Mouse (Mus musculus) Patski (cell line): ENCODE measurements around the gene Gm28539. TPM values are rescaled to one million over a fixed set of nuclear protein-coding genes. Genes with fewer than 3 reads are reported as not detected.

ENCODE experiments used
- ATAC-seq: fragments of 100-300 bp; one replicate; pipeline ENCODE4 v1.8.0; 2021
- CTCF ChIA-PET: fragments of 350-600 bp; sonication (Branson Sonifier 250); formaldehyde crosslinking; loops from one replicate; lab custom pipeline; 2022; ENCODE audit warnings: inconsistent platforms; lab: Charles Lee
- POLR2A ChIA-PET: fragments of 350-600 bp; sonication (Branson Sonifier 250); formaldehyde crosslinking; loops from one replicate; lab custom pipeline; 2022; ENCODE audit warnings: antibody characterized with exemption, inconsistent platforms; lab: Charles Lee
- DNase-seq: peaks from one replicate; pipeline ENCODE4 v3.0.0-alpha.2; 2011; ENCODE audit warnings: low read depth, low spot score
- H3K27me3 ChIP-seq: fragments of 371-371 bp; one replicate; pipeline ENCODE4 v1.5.1; 2021
- CTCF ChIP-seq: fragments of 100-300 bp; IDR thresholded peaks from one replicate; pipeline ENCODE4 v1.5.1; 2021
- in situ Hi-C: fragments of 300-500 bp; cut with MboI; formaldehyde crosslinking; loops from 3 replicates; pipeline ENCODE4 v1.11.1; 2018; ENCODE audit warnings: low pct_unique_long_range_greater_than_20kb, mixed read lengths
- polyA plus RNA-seq: library from polyadenylated mRNA; unstranded; gene quantifications from one replicate; pipeline ENCODE4 v1.2.3, GENCODE M21; 2021

Gene Gm28539
- polyA plus RNA-seq, 1 experiment from 2014 or later = 10.8 TPM

DNA sequence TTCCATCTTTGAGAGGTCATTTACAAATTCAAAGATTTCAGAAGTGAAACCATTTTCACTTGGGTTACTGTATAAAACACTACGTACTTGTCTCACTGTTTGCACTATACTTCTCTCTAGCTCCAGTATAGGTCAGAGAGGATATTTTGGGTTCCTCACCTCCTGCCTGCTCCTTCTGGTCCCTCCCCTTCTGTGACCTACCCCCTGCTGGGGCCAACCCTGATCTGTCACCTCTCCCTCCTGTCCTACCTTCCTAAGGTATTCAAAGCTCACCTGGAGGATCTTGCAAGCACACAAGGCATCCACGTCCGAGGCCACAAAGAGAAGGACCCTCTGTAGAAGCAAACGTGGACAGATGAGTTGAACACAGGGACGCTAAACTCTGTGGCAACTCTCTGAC is 25.4 kb upstream of the Gm28539 start:
- in situ Hi-C loops = no loop called here
- no peak for DNase-seq
- POLR2A ChIA-PET = no interaction called here
- no peaks in the 10 kb centered on the region for H3K27me3 ChIP-seq
- TF ChIP-seq CTCF = no peak
- CTCF ChIA-PET = interaction anchor here (1.0 to 1.5 kb wide), 2 partner anchors 12 to 124 kb away, joined by 3 to 4 read pairs; no protein-coding TSS in a partner anchor
- no peak for ATAC-seq

GRCm38 (mm10) chr16:18811468-18812384 is 24.7 kb upstream of the Gm28539 start, which contains the start of the genes Ufd1 and Cdc45:
Gene Ufd1, plus strand, starts transcription at chr16:18811779.
Gene Cdc45, minus strand, starts transcription at chr16:18811987.
- ChIA-PET POLR2A (interaction anchor here (1.2 to 1.4 kb wide), 2 partner anchors 14 to 125 kb away, joined by 3 read pairs; no protein-coding TSS in a partner anchor), CTCF (interaction anchor here (1.0 to 1.5 kb wide), 3 partner anchors 13 to 124 kb away, joined by 3 to 4 read pairs (median 3); no protein-coding TSS in a partner anchor)
- no peaks in the 10 kb centered on the region for H3K27me3 ChIP-seq
- in situ Hi-C loops = no loop called here
- ATAC-seq (peak; percentile 96), DNase-seq (peak; percentile 89)
- TF ChIP-seq CTCF = no peak

DNA sequence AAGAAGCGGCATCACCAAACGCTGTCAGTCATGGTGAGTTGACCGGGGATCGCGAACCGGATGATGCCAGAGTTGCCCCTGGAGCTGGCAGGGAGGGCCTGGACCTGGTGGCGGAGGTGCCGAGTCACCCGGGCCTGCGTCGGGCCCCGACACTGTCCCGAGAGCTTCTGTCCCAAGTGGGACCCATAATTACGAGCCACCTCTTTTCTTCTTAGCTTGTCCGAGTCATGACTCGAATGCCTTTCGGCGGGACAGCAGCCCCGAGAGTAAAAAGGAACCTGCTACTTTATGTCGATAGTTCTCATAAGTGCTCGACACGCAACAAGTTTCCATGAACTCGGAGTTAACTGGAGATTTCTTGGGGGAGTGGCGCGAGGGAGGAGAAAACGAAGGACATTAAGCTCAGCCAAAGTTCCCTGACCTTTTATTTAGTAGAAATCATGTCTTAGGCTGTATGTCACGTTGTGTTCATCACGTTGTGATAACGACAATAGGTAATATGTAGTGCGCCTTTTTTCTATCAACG is 23.9 kb upstream of the Gm28539 start:
- no peaks in the 10 kb centered on the region for H3K27me3 ChIP-seq
- no peak for DNase-seq
- TF ChIP-seq CTCF = no peak
- POLR2A ChIA-PET = interaction anchor here (1.2 to 1.4 kb wide), 2 partner anchors 13 to 126 kb away, joined by 3 read pairs; no protein-coding TSS in a partner anchor
- CTCF ChIA-PET = interaction anchor here (1.2 kb wide), 1 partner anchor 42 kb away, joined by 3 read pairs; no protein-coding TSS in a partner anchor
- in situ Hi-C loops = no loop called here
- ATAC-seq = no peak

GRCm38 (mm10) chr16:18822356-18822755 is 14.0 kb upstream of the Gm28539 start:
- in situ Hi-C loops = no loop called here
- CTCF ChIA-PET = interaction anchor here (0.9 kb wide), 1 partner anchor 10 kb away, joined by 3 read pairs; no protein-coding TSS in a partner anchor
- ATAC-seq (no peak), DNase-seq (no peak)
- H3K27me3 ChIP-seq = no peaks in the 10 kb centered on the region
- POLR2A ChIA-PET = no interaction called here
- no peak for TF ChIP-seq CTCF

GRCm38 (mm10) chr16:18822925-18823324 is 13.5 kb upstream of the Gm28539 start:
- in situ Hi-C loops = no loop called here
- H3K27me3 ChIP-seq = no peaks in the 10 kb centered on the region
- DNase-seq = no peak
- POLR2A ChIA-PET = no interaction called here
- TF ChIP-seq CTCF = no peak
- ATAC-seq = no peak
- CTCF ChIA-PET = no interaction called here

- CTCF ChIA-PET = interaction anchor here (1.6 kb wide), 1 partner anchor 11 kb away, joined by 3 read pairs; no protein-coding TSS in a partner anchor
- ATAC-seq (no peak), DNase-seq (no peak)
- POLR2A ChIA-PET = interaction anchor here (1.0 kb wide), 1 partner anchor 12 kb away, joined by 3 read pairs; no protein-coding TSS in a partner anchor
- no peaks in the 10 kb centered on the region for H3K27me3 ChIP-seq
- in situ Hi-C loops = no loop called here
- TF ChIP-seq CTCF = no peak
Observed at GRCm38 (mm10) chr16:18828630-18829029, 7.8 kb upstream of the Gm28539 start.

DNA sequence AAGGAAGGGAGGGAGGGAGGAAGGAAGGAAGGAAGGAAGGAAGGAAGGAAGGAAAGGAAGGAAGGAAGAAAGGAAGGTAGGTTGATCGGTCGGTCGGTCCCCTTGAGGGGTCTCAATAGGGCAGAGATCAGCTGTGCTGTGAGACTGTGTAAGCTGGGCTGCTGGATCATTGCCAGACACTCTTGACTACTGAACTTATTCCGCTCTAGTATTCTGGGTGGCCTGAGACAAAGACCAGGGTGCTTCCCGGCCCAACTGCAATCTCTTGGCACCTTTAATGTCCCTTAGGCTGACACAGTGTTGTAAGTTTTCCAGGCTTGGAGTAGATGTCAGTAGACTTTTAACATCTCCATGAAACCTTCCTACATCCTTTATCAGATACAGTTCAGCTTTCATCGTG is 7.3 kb upstream of the Gm28539 start:
- ATAC-seq (no peak), DNase-seq (no peak)
- in situ Hi-C loops = no loop called here
- ChIA-PET POLR2A (interaction anchor here (1.0 kb wide), 1 partner anchor 13 kb away, joined by 3 read pairs; no protein-coding TSS in a partner anchor), CTCF (interaction anchor here (1.6 kb wide), 1 partner anchor 11 kb away, joined by 3 read pairs; no protein-coding TSS in a partner anchor)
- H3K27me3 ChIP-seq = no peaks in the 10 kb centered on the region
- TF ChIP-seq CTCF = no peak

DNA sequence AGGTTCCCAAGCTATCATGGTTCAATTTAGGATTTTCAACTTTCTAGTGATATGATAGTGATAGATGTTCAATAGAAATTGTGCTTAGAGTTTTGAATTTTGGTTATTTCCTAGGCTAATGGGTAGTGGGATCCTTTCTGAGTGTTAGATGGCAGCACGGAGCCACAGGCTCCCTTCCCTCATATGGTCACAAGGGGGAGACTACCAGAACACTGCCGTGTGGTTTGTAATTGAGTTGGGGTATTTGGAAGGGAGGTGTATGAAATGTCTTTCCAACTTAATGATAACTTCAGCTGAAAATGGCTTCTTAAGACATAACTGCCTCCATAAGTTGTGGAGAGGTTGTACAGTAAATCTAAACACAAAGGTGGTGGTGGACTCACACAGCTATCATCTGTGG is 2.9 kb upstream of the Gm28539 start:
- POLR2A ChIA-PET = no interaction called here
- no peak for TF ChIP-seq CTCF
- DNase-seq = no peak
- ATAC-seq = no peak
- in situ Hi-C loops = no loop called here
- no peaks in the 10 kb centered on the region for H3K27me3 ChIP-seq
- CTCF ChIA-PET = interaction anchor here (1.2 to 1.7 kb wide), 4 partner anchors 12 to 44 kb away, joined by 3 to 6 read pairs (median 3); no protein-coding TSS in a partner anchor

DNA sequence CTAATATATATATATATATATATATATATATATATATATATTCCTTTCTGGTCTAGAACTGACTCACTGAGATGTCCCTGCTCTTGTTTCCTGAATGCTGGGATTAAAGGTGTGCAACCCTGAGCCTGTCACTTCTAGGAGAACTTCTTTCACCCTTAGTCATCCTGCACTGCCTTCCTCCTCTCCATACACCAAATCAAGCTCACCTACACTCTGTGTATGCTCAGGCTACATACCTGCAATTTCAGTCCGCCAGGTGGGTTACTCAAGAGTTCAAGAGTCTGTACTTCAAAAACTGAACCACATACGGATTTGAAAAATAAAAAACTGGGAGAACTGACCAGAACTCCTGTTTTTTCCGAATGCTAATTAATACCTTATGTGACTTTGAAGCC is 314 bp upstream of the Gm28539 start:
- in situ Hi-C loops = loop anchor here (5.0 kb wide), 1 partner anchor 81 kb away; no protein-coding TSS in a partner anchor
- ATAC-seq = peak; percentile 4
- ChIA-PET CTCF (interaction anchor here (1.2 kb wide), 1 partner anchor 23 kb away, joined by 3 read pairs; no protein-coding TSS in a partner anchor), POLR2A (interaction anchor here (0.6 to 1.1 kb wide), 3 partner anchors 18 to 139 kb away, joined by 4 to 6 read pairs (median 5); partner anchors contain the start of gene Hira)
- no peaks in the 10 kb centered on the region for H3K27me3 ChIP-seq
- no peak for TF ChIP-seq CTCF
- no peak for DNase-seq

- no peak for DNase-seq
- CTCF ChIA-PET = no interaction called here
- POLR2A ChIA-PET = no interaction called here
- no peak for ATAC-seq
- TF ChIP-seq CTCF = no peak
- H3K27me3 ChIP-seq = no peaks in the 10 kb centered on the region
- in situ Hi-C loops = loop anchor here (5.0 kb wide), 1 partner anchor 79 kb away; no protein-coding TSS in a partner anchor
Observed at GRCm38 (mm10) chr16:18838346-18838745, 2.0 kb downstream of the Gm28539 start.
